Mouse (Mus musculus): Measurements from ENCODE around the gene Olfr90.

The Olfr90 gene

DNA sequence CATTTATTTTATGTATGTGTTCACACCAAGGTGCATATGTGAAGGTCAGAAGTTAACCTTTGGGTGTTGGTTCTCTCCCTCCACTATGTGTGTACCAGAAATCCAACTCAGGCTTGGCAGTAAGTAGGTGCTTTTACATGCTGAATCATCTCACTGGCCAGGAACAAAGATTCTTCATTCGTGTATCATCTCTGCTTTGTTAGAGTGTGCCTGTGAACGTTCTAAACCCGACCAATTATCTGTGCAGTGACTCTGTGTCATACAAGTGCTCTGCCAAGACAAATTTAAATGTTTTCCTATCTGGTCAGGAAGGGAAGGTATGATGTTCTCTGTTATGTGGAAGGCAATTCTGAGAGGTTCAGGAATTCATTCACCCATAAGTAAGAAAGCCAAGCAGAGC lies 26.9 kb downstream of the Olfr90 start:
- DNase-seq (ENCODE audit: low spot score) = no peak

DNA sequence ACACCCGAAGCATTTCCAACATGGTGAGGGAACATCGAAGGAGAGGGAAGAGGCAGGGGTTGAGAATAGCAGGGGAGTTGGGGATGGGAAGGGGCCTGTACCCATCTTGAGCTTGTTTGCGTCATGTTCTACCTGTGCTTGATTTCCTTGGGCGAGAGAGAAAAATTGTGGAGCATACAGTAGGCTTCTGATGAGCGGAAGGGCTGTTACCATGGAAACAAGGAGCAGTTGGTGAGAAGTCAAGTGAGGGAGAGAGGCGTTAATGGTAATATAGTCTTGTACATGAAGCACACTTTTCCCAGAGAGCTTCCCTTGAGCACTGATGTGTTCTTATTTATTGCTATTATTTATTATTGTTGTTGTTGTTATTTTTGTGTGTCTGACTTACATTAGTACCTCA lies 31.3 kb downstream of the Olfr90 start:
- no peak for DNase-seq (ENCODE audit: low spot score)

DNA sequence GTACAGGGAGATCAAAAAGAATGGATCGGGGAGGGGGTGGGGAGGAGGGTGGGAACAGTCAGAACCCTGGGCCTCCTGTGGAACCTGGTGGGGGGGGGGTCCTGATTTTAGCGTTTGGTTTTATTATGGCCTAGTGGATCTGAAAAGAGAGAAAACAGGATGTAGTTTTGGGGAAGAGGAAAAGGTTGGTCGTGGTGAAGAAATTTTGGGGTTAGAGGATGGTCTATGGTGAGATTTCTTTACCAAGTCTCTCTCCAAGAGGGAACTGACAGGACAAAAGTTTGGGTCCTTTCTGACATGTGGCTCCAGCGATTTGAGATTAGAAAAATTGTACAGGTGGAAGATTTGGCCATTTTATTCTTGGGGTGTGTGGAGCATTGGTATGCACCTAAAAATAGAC lies 36.6 kb downstream of the Olfr90 start:
- no peak for DNase-seq (ENCODE audit: low spot score)

DNA sequence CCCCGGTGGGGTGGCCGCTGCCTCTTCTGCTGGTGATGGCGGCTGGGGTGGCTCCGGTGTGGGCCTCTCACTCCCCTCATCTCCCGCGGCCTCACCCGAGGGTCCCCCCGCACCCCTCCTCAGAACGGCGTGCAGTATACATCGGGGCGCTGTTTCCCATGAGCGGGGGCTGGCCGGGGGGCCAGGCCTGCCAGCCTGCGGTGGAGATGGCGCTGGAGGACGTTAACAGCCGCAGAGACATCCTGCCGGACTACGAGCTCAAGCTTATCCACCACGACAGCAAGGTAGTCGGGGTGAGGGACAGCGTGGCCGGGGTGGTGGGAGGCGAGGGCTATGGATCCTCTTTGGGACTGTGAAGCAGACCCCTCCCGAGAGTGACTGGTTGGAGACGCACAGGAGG lies 37.4 kb downstream of the Olfr90 start:
- no peak for DNase-seq (ENCODE audit: low spot score)

DNA sequence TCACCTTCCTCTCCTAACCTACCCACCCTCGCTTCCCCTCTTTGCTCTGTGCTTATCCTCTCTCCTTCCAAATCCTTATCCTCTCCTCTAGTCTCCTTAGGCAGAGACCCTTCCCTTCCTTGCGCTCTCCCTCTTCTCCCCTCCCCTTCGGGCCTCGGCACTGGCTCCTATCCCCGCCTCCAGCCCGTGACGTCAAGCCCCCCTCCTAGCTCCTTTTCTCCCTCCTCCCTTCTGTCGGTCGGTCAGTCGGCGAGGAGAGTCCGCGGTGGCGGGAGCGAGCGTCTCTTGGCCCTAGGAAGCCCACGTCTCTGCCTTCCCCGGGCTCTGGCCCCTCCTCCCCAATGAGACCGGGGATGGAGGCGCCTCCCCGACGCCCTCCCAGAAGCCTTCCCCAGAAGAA lies 37.9 kb downstream of the Olfr90 start:
- DNase-seq (ENCODE audit: low spot score) = no peak

DNA sequence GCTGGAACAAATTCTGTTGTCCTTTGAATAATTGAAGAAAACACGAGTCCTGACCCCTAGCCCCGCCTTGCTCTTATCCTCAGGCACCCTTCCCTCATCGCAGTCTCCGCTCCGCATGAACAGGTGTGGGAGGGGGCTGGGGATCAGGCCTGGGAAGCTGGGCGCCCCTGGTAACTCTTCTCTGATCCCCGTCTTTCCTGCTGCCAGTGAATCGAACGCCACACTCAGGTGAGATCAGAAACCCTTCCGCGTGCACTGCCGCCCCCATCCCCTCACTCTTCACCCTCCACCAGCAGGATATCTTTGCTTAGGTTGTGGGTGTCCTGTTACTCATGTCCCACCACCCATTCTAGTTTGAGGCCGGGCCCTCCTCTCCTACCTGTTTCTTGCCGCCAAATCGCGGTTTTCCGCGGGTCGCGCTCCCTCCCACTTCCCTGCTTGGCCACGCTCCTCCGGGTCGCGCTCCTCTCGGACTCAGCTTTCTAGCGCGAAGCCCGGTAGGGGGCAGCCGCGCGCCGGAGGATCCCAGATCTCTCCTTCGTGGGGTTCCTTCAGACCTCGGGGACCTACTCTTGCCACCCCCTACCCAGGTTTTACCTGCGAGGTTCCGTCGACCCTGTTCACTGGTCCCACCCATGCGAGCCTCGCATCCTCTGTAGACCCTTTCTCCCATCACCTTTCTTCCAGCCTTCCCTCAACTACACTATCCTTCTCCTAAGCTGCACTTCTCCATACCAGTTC lies 38.6 kb downstream of the Olfr90 start:
- DNase-seq (ENCODE audit: low spot score) = no peak

DNA sequence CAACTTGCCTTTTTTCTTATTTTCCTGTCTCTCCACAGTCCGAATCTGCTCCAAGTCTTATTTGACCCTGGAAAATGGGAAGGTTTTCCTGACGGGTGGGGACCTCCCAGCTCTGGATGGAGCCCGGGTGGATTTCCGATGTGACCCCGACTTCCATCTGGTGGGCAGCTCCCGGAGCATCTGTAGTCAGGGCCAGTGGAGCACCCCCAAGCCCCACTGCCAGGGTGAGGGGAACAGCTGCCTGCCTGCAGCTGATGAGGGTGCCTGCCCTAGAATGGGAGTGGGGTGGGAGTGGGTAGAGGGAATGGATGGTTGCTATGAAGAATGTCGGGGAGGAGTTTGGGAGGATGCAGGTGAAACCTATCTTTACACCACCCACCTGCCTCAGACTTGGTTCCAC lies 39.9 kb downstream of the Olfr90 start:
- DNase-seq (ENCODE audit: low spot score) = no peak

DNA sequence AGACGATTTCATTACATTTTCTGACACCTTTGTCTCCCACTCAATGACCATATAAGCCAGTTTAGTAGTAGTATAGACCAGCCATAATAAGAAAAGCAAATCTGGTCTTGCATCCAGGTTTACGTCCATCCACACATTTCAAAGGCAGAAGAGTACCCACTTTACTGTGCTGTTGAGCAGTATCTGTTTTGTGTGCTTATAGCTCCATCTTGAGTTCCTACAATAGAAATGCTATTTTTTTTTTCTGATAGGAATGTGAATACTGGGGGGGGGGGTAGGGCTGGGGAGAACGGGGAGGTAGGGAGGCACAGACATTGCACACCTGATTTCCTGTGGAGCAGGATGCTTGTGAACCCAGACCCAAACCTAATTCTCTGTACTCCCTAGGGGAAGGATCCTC lies 40.3 kb downstream of the Olfr90 start:
- no peak for DNase-seq (ENCODE audit: low spot score)

DNA sequence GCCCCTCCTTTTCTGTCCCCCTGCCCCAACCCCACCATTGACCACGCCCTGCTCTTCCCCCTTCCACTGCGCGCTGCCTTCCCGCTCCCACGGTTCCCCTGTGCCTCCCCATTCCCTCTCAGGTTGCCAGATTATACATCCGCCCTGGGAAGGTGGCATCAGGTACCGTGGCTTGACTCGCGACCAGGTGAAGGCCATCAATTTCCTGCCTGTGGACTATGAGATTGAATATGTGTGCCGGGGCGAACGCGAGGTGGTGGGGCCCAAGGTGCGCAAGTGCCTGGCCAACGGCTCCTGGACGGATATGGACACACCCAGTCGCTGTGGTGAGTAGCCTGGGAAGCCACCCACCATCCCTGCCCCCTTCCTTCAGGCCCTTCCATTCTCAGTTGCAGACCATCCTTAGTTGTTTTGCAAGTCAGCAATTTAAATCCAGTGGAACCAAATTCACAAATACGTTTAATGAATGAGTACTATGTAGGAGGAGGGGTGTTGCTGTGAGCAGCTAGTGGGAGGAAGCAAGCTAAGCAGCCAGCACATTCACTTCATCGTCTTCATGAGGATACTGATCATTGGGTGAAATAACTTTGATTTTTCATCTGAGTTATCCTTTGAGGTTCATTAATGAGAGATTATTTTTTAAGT lies 40.8 kb downstream of the Olfr90 start:
- no peak for DNase-seq (ENCODE audit: low spot score)

DNA sequence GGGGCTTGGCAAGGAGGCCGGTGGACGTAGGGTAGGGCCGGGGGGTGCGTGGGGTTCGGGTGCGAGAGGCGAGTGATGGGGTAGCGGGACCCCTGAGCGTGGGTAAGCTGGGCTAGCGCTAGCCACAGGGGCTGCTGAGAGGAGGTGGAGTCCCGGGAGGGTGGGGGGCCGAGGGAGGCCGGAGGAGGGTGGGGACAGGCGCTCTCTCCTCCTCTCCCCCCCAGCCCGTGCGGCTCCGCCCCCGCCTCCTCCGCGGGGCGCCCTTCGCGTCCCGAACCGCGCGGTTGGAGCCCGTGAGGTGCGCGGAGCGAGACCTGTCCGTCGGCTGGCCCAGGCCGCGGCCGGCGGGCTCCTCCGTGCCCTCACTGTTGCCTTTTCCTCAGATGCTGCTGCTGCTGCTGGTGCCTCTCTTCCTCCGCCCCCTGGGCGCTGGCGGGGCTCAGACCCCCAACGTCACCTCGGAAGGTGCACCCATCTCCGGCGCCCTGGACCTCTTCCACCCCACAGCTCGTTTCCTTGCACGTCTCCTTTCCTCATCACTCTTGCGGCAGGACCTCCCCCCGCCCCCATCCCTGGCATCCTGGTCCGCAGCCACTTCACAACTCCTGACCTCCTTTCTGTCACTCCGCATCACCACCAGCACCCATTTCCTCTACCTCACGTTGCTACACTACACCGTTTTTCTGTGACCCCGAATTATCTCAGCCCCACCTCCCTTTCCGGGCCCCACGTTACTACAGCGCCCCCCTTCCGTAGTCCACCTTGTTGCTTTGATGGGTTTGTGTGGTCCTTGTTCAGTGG lies 41.8 kb downstream of the Olfr90 start:
- DNase-seq (ENCODE audit: low spot score) = no peak

DNA sequence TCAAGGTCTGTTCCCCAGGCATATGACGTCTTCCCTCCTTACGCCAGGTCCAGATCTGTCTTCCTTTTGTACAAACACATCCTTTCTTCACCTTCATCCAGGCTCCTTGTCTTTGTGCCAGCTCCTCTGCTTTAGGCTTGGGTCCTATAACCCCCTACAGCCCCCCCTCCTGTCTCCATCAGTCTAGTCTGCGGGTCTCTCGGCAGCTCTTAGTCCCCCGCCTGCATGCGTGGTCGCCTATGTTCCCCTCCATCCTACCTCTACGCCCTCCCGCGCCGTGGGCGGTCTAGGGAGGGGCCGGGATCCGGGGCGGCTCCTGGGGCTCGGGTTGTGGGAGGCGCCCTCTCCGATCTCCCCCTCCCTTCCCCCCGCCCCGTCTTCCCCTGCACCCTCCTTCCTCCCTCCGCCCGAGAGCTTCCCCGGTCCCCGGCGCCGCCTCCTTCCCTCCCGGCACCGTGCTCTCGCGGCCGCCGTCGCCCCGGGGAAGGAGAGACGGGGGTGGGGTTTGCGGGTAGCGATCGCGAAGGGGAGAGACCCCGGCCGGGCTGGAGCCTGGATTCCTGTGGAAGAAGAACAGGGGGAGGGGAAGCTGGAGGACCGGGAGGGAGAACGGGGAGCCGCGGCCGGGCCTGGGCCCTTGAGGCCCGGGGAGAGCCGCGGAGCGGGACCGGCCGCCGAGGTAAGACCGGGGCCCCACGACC lies 42.5 kb downstream of the Olfr90 start, which contains the start of gene Gabbr1:
Gene Gabbr1, plus strand, starts transcription at position 356 of the 701 bp plus-strand sequence.
- no peak for DNase-seq (ENCODE audit: low spot score)

DNA sequence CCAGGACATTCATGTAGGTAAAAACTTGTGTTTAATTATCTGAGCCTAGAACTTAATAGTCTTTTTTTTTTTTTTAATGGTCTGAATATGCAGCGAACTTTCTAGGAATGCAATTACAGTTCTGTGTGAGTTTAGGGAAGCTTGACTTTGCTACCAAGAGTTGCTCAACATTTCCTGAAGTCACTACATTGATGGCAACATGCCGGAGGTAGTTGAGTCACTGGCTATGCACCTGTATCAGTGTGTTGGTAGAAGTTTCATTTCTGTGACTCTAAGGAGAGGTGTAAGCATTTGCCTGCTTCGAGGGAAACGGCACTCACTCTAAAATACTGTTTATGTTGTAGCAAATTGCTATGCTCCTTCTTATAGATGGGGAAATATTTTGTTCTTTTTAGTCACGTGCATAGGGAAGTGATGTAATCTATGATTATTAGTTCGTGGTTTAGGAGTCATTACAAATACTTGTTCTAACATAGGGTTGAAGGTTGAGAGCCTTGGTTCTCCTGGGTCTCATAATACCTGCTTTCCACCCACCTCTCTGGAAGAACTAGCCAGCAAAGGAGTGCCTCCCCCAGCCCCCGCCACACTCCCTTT lies 43.6 kb downstream of the Olfr90 start:
- DNase-seq (ENCODE audit: low spot score) = no peak

DNA sequence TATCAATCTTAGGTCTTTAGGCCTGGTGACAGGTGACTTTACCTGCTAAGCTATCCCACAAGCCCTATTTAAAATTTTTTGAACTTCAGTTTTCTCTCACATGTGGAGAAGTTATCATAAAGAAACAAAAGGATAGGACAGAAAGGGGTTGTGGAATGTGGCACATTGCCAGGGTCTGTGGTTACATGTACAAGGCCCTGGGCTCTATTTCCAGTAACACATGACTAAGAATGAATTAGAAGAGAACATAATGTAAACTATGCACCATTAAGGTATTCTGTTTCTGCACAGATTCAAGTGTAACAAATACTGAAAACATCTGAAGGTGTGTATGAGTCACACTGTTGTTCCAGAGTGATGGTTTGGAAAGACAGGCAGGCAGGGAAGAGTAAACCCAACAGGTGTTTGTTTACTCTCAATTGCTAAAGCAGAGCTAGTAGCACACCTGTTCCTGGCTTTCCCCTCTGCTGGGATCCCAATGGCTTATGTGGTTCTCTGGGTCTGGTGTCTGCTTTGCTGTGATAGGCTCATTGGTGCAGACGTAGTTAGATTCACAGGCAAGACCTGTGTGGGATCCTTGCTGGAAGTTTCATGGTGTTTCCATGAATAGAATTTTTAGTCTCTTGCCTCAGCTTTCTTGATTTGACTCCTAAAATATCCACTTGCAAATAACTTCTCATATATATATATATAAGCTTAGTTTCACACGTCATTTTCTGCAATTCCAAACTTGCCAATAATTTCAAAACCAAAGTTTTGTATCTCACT lies 49.0 kb downstream of the Olfr90 start:
- DNase-seq (ENCODE audit: low spot score) = no peak
